Mouse (Mus musculus) layer of hippocampus, adult 8-10 months (tissue): ENCODE data around the gene Gp1ba. TPM values are rescaled to one million over a fixed set of nuclear protein-coding genes. Genes with fewer than 3 reads are reported as not detected.
A peak's percentile ranks its signal among the peaks of the same experiment; 100 is the strongest.

ENCODE experiments used
- DNase-seq, 2 experiments: peaks; one replicate each; pipeline ENCODE4 v3.0.0; 2022; ENCODE audit warnings: low spot score in 2 of 2
- total RNA-seq, 4 experiments: library from RNA; stranded (reverse); gene quantifications; 2 replicates each; pipeline ENCODE4 v1.2.4; 2022

Gene Gp1ba
- total RNA-seq, 4 experiments from 2014 or later, result 0.21 TPM; not detected in 3

DNA sequence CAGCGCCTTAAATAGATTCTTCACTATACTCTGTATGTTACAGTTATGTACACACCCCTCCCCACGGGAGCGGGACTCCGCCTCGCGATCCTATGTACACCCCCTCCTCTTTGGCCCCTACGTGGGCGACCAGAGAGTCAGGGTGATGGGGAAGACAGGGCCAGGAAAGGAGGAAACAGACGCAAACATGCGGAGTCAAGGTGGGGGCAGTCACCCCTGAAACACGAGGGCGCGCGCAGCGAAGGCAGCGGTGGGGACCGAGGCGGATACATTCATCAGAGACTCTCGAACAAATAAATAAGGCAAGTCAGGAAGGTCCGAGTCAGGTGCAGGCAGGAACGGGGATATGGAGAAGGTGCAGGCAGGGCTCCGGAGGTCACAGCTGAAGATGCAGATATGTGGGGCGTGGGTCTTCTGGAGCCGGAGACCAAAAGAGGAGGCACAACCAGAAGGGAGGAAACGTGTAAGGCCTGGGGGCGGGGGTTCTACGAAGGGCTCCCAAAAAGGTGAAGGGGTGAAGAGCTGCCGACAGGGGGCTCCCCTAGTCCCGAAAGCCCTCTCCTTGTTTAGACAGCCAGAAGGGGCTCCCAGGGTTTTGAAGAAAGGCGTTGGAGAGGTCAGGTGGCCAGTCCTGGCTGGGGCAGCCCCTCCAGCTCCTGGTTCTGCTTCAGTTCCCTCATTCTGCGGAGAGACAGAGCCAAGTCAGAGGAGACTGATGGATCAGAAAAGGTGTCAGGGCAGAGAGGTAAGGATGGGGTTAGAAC is 30.8 kb downstream of the Gp1ba start:
- DNase-seq, result peak in 1 of 2 experiments; percentile 62

DNA sequence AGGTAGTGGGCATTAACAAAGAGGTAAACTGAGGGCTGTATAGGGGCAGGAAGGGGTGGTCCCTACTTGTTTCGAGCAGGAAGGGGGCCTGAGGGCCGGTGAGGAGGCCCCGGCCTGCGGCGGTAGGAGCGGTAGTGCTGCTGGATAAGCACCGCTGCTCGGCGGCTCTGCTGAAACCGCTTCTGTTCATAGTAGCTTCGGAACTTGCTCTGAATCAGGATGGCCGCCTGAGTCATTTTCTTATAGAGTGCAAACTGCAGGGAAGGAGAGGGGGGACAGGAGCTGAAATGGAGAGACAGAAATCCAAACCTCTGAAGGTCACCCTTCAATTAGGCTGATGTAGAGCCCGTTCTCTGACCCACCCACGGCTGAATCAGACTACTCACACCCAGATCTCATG is 31.6 kb downstream of the Gp1ba start:
- DNase-seq, result peak in 1 of 2 experiments; percentile 38

DNA sequence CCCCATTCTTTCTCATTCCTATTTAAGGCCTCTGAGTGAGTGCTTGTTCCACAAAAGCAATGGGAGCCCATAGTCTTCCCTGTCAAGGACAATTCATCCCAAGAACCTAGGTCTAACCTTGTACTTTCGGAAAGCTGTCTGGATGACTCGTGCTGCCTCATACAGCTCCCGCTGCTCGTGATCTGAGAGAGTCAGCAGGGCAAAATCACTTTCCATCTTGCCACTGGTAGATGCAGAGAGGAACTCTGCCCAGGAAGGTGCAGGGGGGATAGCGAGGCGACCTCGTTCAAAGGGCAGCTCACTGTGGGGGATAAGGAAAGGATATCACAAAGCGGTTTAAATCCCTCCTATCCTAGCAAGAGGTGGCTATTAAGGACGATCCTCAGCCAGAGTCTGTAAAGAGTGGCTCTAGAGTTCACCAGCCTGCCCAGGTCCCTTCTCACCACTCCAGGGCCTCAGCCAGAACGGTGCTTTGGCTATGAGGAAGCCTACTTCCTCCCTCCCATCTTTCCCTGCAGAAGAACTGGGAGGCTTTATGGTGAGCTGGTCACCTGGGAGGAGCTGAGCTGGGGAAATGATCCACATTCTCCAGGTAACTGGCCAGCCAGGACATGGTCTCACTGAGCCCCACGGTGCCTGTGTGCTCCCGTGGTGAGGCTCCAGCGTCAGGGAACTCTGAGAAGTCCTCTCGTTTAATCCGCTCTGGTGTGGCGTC is 32.6 kb downstream of the Gp1ba start:
- no peak for DNase-seq

DNA sequence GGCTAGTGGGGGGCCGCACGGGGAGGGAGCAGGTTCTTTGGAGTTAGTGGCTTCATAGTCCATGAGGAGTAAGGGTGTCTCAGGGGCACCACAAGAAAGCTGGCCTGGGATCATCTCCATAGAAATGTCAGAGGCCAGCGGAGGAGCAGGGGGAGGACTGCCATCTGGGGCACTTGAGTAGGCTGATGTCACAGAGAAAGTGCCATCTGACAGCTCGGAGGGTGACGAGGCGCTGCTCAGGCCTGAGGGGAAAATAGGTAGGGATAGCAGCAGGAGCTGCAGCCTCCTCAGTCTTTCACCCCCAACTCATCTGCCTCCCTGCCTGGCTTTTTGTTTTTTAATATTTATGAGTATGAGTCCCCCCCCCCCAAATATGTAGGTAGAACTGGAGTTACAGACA is 35.1 kb downstream of the Gp1ba start:
- no peak for DNase-seq

DNA sequence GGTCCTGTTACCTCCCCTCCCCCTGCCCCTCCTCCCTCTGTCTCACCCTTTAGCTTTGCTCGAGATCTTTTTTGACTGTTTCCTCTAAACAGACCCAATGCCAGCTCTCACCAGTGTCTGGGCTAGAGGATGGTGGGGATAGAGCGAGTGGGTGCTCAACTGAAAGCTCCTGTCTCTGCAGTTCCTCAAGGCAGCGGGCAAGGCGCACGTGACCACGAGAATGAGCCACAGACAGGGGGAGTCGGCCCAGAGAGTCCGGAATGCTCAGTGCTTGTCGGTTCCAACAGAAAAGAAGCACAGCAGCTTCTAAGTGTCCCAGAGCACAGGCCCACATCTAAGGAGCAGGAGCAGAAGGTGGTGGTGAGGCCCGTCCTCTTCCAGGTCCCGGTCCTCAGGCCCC is 35.6 kb downstream of the Gp1ba start:
- no peak for DNase-seq

DNA sequence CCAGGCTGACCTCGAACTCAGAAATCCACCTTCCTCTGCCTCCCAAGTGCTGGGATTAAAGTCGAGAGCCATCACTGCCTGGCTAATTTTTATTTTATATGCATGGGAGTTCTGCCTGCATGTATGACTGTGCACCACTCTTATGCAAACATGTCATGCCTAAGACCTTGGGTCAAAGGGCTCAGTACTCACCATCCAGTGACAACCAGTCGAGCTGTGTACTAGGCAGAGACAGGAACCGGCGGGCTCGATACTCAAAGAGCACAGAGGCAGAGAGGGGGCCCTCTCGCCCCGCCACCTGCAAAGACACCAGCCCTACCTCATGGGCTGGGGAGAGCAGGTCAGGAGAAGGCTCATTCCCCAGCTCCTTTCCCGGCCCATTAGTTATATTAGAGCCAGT is 39.2 kb downstream of the Gp1ba start:
- DNase-seq, result no peak

DNA sequence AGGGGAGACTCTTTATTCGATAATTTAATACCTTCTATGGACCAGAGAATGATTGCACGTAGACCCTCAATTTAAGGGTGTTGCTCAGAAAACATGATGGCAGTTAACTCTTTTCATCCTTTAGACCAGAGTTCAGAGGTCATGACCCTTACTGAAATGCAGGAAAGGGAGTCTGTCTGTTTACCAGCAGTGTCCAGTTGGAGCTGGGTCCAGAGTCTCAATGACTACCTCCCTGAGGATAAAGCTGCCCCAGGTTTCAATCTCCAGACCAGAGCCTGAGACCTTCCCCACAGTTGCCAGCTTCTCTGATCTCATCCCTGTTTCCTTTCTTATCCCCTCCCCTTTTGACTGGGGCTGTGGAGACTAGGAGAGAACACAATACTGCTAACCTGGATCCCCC is 39.7 kb downstream of the Gp1ba start:
- no peak for DNase-seq

DNA sequence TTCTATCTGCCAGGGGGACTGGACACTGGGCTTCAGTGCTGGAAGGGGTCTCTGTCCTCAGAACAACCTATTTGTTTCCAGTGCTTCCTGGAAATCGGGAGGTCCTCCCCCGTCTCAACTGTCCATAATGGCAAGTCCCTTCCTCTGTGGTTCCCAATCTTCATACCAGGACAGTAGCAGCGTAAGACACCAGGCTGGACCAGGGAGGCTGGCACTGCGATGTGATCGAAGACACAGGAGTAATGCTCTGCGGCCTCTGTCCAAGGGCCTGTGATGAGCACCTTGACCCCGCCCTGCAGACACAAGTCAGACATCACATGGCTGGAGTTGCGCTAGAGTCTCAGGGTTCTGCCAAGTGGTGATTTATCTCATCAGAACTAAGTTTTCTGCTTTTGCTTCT is 40.4 kb downstream of the Gp1ba start:
- no peak for DNase-seq

DNA sequence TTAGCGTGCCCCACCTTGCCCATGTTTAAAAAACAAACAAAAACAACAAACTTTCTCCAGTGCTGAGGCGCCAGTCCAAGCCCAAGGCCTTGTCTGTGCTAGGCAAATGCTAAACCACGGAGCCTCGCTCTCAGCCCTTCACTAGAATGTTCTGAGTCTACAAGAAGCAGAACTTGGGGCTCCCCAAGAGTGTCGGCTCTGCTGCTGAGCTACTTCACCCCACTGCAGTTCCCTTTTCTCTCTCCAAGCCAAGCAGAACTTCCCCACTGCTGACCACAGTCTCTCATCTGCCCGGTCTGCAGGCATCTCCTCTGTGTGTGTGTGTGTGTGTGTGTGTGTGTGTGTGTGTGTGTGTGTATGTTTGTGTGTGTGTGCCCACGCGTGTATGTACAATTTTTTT is 41.0 kb downstream of the Gp1ba start:
- DNase-seq, result no peak

DNA sequence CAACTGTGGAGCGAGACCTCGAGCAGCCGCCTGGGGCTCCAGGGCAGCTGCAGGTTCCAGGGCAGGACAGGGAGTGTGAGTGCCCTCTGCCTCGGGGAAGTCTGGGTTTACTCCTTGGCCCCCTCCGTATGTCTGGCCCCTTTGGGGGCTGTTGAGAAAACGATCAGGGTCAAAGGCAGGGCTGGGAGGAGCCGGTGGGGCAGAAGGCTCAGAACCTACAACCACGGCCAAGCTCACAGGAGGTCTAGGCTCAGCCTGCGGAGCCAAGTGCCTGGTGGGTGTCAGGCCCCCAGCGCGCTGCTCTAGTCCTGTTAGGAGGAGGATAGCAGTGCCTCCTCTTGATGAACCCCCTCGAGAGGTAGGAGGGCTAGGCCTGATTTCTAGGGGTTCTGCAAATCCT is 42.2 kb downstream of the Gp1ba start:
- DNase-seq, result no peak

DNA sequence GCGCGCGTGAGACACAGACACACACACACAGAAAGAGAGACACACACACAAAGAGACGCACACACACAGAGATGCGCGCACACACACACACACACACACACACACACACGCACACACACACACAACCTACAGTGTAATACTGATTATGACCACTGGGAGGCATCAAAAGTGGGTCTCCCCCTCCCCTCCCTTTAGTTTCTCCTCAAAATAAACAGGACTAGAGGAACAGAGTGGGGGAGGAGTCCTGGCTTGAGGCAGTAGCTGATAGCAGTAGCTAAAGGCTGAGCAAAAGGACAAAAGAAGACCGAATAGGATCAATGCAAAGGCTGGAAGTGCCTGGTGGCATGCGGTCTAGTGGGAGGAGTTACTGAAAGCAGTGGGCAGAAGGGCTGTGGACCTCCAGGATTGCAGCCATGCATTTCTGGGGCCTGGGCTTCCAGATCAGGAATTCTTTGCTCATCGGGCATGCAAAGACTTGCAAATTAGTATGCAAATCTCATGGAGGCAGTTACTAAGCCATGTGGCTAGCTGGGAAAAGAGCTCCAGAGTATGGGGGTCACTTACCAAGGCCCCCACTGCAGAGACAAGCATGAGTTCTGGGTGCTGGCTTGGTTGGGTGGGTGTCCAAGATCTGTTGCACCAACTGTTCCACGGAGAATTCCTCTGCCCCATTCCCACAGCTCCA is 43.1 kb downstream of the Gp1ba start:
- DNase-seq, result peak in 1 of 2 experiments; percentile 42

DNA sequence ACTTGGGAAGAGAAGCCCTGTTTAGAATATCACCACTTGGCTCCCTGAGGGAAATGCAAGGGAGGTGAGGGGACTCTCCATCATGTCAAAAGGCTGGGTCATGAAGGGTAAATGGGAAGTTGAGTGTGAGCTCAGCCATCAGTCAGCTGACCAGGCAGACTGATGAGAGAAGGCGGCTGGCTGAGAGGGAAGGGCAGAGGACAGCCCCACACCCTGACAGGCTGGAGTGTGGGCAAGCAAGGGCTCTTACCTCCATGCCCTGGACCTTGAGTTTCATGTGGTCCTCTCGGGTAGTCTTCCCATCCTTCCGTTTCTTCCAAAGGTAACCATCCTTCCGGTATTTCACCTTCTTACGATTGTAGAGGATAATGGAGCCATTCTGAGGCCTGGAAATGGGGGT is 44.7 kb downstream of the Gp1ba start:
- DNase-seq, result no peak

DNA sequence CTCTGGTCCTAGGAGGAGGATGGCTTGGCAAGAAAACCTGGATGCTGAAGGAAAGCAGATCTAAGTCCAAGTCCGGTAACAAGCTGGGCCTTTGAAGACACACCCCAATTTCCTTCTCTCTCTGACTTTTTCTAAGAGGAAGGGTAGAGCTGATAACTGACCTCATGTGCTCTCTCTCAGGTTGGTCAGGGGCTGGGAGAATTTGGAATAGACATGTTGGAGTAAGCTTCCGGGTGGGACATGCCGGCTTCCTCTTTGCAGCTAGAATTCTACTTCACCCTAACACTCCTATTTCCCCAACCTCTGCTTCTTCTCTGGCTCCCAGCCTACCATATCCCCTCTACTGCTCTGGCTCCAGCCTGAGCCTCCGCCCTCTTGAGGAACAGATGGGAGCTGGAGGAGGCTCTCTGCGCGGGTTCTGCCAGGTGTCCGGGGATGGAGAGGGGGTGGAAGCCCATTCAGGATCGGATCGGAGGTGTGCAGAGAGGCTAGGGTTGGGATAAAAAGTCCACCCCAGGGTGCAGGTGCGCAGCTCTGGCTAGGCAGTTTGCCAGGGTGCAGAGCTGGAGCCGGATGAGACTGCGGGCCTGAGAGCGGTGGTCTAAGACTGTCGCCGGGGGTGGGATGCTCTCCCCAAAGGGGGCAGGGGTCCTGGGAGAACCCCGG is 48.1 kb downstream of the Gp1ba start:
- peak; percentile 65 to 71 for DNase-seq

DNA sequence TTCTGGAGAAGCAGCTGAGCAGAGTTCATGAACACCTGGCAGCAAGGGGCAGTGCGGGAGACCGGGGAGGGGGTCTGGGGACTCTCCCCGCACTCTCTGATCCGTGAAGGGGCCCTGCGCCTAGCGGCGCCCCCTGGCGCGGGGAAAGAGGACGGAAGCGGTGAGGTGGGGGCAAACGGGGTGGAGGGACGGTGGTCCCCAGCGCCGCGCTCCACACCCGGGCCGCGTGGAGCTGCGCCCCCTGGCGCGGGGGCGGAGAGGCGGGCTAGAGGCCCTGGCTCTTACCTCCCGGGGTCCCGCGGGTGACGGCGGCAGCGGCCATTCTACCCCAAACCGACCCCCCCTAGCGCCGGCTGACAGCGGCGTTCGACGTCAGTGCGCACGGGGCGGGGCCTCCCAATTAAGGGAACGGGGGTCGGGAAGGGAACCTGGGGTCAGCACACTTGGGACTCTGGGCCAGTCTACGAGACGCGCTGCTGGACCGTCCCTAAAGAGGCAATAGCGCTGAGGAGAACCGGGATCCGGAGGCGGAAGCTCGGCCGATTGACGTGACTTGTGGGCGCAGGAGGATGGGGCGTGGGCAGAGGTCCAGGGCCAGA is 48.8 kb downstream of the Gp1ba start, which contains the start of gene Camta2:
Gene Camta2 (minus strand): TSS at position 505 of the 599 bp plus-strand sequence.
- peak; percentile 69 to 83 for DNase-seq

DNA sequence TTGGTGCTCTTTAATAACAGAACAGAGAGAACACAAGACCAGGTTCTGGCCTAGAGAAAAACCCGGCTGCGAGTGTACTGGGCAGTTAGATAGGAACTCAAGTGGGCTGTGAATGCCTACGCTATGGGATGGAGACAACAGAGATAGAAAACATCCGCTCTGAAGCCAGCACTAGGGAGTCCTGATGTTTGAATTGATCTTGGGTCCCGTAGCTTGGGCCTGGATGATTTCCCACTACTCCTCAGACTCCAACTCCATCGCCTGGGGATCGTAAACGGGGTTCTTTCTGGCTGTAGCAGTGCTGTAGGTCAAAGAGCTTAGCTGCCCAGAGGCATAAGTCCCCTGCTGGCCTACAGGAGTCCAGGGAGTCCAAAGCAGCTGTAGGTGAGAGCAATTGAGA is 49.5 kb downstream of the Gp1ba start:
- no peak for DNase-seq

DNA sequence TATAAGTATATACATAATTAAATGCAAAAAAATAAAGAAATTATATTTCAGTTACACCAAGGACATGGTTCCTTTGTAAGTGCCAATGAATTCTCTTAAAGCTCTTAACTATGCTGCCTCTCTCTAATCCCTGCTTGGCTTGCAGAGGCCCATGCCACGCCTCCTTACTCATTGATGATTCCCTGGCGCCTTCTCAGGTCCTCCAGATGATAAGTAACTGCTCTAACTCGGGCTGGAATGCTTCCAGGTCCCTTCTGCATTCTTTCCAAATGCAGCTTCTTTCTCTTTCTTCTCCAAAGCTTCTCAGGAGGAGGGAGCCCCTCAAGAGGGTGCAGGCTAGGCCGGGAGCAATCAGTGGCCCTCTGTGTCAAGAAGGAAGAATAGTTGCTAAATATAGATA is 50.7 kb downstream of the Gp1ba start:
- DNase-seq, result no peak

Other genes starting within 250 kb of the Gp1ba start
- gene Pelp1, start 229.1 kb upstream of the Gp1ba start, total RNA-seq, result 10 to 100 TPM; 32.8 to 35.6 (median 33.8) TPM
- 100 to 1,000 TPM in 2 of 4 experiments, 10 to 100 TPM in 2; 97.4 to 116 (median 101) TPM for gene Arrb2, start 206.5 kb upstream of the Gp1ba start, total RNA-seq
- gene Med11, start 187.2 kb upstream of the Gp1ba start, total RNA-seq, result 10 to 100 TPM; 10.6 to 16.9 (median 15.2) TPM
- gene Zmynd15, start 179.7 kb upstream of the Gp1ba start, total RNA-seq, result 1 to 10 TPM in 2 of 4 experiments, under 1 TPM in 2; 0.45 to 2.0 (median 1.1) TPM
- 1 to 10 TPM; 1.4 to 6.7 (median 3.5) TPM for gene Cxcl16, start 179.1 kb upstream of the Gp1ba start, total RNA-seq
- not detected for gene Tm4sf5, start 133.9 kb upstream of the Gp1ba start, total RNA-seq
- gene Vmo1, start 124.5 kb upstream of the Gp1ba start, total RNA-seq, result not detected
- gene Gltpd2, start 119.9 kb upstream of the Gp1ba start, total RNA-seq, result not detected
- 100 to 1,000 TPM; 176 to 204 (median 189) TPM for gene Psmb6, start 113.8 kb upstream of the Gp1ba start, total RNA-seq
- gene Gm40193, start 106.2 kb upstream of the Gp1ba start, total RNA-seq, result not detected
- gene Pld2, start 99.1 kb upstream of the Gp1ba start, total RNA-seq, result 10 to 100 TPM; 18.2 to 23.4 (median 20.2) TPM
- gene Mink1, start 76.2 kb upstream of the Gp1ba start, total RNA-seq, result 100 to 1,000 TPM; 419 to 496 (median 460) TPM
- gene 4930544D05Rik, start 23.3 kb upstream of the Gp1ba start, total RNA-seq, result 1 to 10 TPM in 1 of 4 experiments, under 1 TPM in 2, not detected in 1; 0.54 to 1.1 (median 0.87) TPM
- gene Chrne, start 19.9 kb upstream of the Gp1ba start, total RNA-seq, result 1 to 10 TPM in 1 of 4 experiments, not detected in 3; 1.0 TPM
- gene Rnf167, start 8.1 kb downstream of the Gp1ba start, total RNA-seq, result 100 to 1,000 TPM in 1 of 4 experiments, 10 to 100 TPM in 3; 84.8 to 102 (median 92.8) TPM
- 100 to 1,000 TPM; 118 to 129 (median 122) TPM for gene Slc25a11, start 8.4 kb downstream of the Gp1ba start, total RNA-seq
- 100 to 1,000 TPM; 268 to 335 (median 298) TPM for gene Pfn1, start 15.5 kb downstream of the Gp1ba start, total RNA-seq
- 10 to 100 TPM in 3 of 4 experiments, 1 to 10 TPM in 1; 10.0 to 14.5 (median 11.2) TPM for gene Eno3, start 18.1 kb downstream of the Gp1ba start, total RNA-seq
- 10 to 100 TPM; 47.4 to 54.8 (median 51.8) TPM for gene Spag7, start 30.3 kb downstream of the Gp1ba start, total RNA-seq
- 100 to 1,000 TPM; 291 to 332 (median 307) TPM for gene Camta2, start 49.0 kb downstream of the Gp1ba start, total RNA-seq
- gene Inca1, start 61.0 kb downstream of the Gp1ba start, total RNA-seq, result 1 to 10 TPM; 3.8 to 6.5 (median 4.7) TPM
- gene Kif1c, start 61.4 kb downstream of the Gp1ba start, total RNA-seq, result 10 to 100 TPM; 71.2 to 92.9 (median 83.9) TPM
- gene Zfp3, start 125.1 kb downstream of the Gp1ba start, total RNA-seq, result 10 to 100 TPM; 20.4 to 23.8 (median 22.2) TPM
- 1 to 10 TPM in 1 of 4 experiments, under 1 TPM in 1, not detected in 2; 0.83 to 1.9 TPM for gene Scimp, start 173.5 kb downstream of the Gp1ba start, total RNA-seq
- 100 to 1,000 TPM; 114 to 117 (median 116) TPM for gene Rabep1, start 205.7 kb downstream of the Gp1ba start, total RNA-seq